Mouse (Mus musculus): ENCODE measurements at regions not wholly inside any gene's neighbourhood (a gene's known extent, or its start where the extent isn't known, plus 50 kb on each side); places are given as distances from the start of the nearest gene placed in this dataset.

DNA sequence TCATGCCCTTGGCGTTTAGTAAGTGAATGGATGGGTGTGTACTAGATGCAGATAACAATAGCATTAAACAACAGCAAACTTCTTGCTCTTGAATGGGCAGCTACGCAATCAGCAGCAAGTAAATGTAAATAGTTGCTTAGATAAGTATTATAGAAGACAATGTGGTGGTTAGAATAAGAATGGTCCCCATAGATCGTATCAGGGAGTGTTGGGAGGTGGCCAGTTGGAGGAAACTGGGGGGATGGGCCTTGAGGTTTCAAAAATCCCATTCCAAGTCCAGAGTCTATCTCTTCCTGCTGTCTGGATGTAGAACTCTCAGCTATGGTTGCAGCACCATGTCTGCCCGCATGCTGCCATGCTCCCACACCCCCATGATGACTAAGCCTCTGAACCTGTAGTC is 88.0 kb upstream of the Ankrd28 start:
- TF ChIP-seq HCFC1 (IDR thresholded peaks at IDR 0.05; ENCODE audit: borderline replicate concordance, insufficient read depth, low read length) (no peak), ZC3H11A (IDR thresholded peaks at IDR 0.05; ENCODE audit: borderline replicate concordance, low read depth, low read length) (no peak), CHD2 (IDR thresholded peaks at IDR 0.05; ENCODE audit: low read depth, low read length) (no peak)

All from ES-E14 (cell line).